Mouse (Mus musculus) MEL (cell line): ENCODE measurements around the gene Olfr123.

Experiments
- CTCF ChIP-seq, 3 experiments: IDR thresholded peaks in 2 of 3; conservative IDR thresholded peaks in 1 of 3; 2 replicates each; pipeline ENCODE4 v1.5.1; 2011 to 2012; ENCODE audit warnings: low read length in 3 of 3, low read depth in 2 of 3, mild to moderate bottlenecking in 2 of 3, improper control_type of control experiment in 1 of 3, inconsistent platforms in 1 of 3, mixed read lengths in 1 of 3, moderate library complexity in 1 of 3; ENCODE audit not compliant: control insufficient read depth in 1 of 3, insufficient read depth in 1 of 3, poor library complexity in 1 of 3, severe bottlenecking in 1 of 3
- EP300 ChIP-seq, 2 experiments: IDR thresholded peaks; 2 replicates each; pipeline ENCODE4 v1.6.1; 2011; ENCODE audit warnings: improper control_type of control experiment in 2 of 2, low read length in 2 of 2, low read depth in 1 of 2, mild to moderate bottlenecking in 1 of 2
- GABPA ChIP-seq: IDR thresholded peaks from 2 replicates; pipeline ENCODE4 v1.6.1; 2012; ENCODE audit warnings: low read depth, mild to moderate bottlenecking, inconsistent platforms, low read length, improper control_type of control experiment, moderate library complexity
- JUND ChIP-seq: IDR thresholded peaks from 2 replicates; pipeline ENCODE4 v1.6.1; 2011; ENCODE audit warnings: low read depth, mild to moderate bottlenecking, improper control_type of control experiment, low read length
- MAZ ChIP-seq: IDR thresholded peaks from 2 replicates; pipeline ENCODE4 v1.6.1; 2012; ENCODE audit warnings: low read depth, mild to moderate bottlenecking, inconsistent platforms, low read length, improper control_type of control experiment
- POLR2A ChIP-seq, 2 experiments: IDR thresholded peaks; 2 replicates each; pipeline ENCODE4 v1.6.1; 2011 to 2012; ENCODE audit warnings: low read length in 2 of 2, mild to moderate bottlenecking in 2 of 2, control low read depth in 1 of 2, improper control_type of control experiment in 1 of 2, low read depth in 1 of 2, moderate library complexity in 1 of 2; ENCODE audit not compliant: control insufficient read depth in 1 of 2, insufficient read depth in 1 of 2, poor library complexity in 1 of 2
- POLR2AphosphoS2 ChIP-seq: IDR thresholded peaks from 2 replicates; pipeline ENCODE4 v1.6.1; 2011; ENCODE audit warnings: low read length, improper control_type of control experiment
- SIN3A ChIP-seq: IDR thresholded peaks from 2 replicates; pipeline ENCODE4 v1.6.1; 2012; ENCODE audit warnings: low read length, improper control_type of control experiment, inconsistent platforms
- SMC3 ChIP-seq: IDR thresholded peaks from 2 replicates; pipeline ENCODE4 v1.6.1; 2011; ENCODE audit warnings: low read depth, low read length, improper control_type of control experiment
- TAL1 ChIP-seq: IDR thresholded peaks from 2 replicates; pipeline ENCODE4 v1.6.1; 2012; ENCODE audit warnings: mild to moderate bottlenecking, inconsistent platforms, low read length, moderate library complexity, mixed read lengths
- USF1 ChIP-seq: IDR thresholded peaks from 2 replicates; pipeline ENCODE4 v1.6.1; 2014; ENCODE audit warnings: low read depth, mild to moderate bottlenecking, inconsistent platforms, low read length, improper control_type of control experiment, moderate library complexity

- TF ChIP-seq CTCF (IDR thresholded peaks at IDR 0.05 in 2 of 3, conservative IDR thresholded peaks at IDR 0.05 in 1 of 3; ENCODE audit: control insufficient read depth in 1 of 3, insufficient read depth in 1 of 3, low read depth in 2 of 3, low read length in 3 of 3, poor library complexity in 1 of 3, severe bottlenecking in 1 of 3) (no peak), USF1 (no peak), JUND (no peak), GABPA (no peak), EP300 (IDR thresholded peaks at IDR 0.05; ENCODE audit: low read depth in 1 of 2, low read length in 2 of 2) (no peak), SMC3 (no peak), SIN3A (no peak), POLR2A (IDR thresholded peaks at IDR 0.05; ENCODE audit: control insufficient read depth in 1 of 2, insufficient read depth in 1 of 2, low read depth in 1 of 2, low read length in 2 of 2, poor library complexity in 1 of 2) (no peak), MAZ (no peak), TAL1 (no peak), POLR2AphosphoS2 (no peak)
Measured at GRCm38 (mm10) chr17:37793229-37793628, at the start of gene Olfr123.
